Mouse (Mus musculus) right cerebral cortex, postnatal 36 days (tissue): ENCODE results near the gene Prrg2.

ENCODE experiments used
- DNase-seq, 2 experiments: peaks; one replicate each; pipeline ENCODE4 v3.0.0; 2022; ENCODE audit warnings: low spot score in 2 of 2, mixed read lengths in 1 of 2

The Prrg2 gene

GRCm38 (mm10) chr7:45012011-45012410 is 50.5 kb downstream of the Prrg2 start:
- DNase-seq = no peak

- DNase-seq = no peak
Observed at GRCm38 (mm10) chr7:45008411-45008810, 54.1 kb downstream of the Prrg2 start.

GRCm38 (mm10) chr7:45007846-45008245 is 54.6 kb downstream of the Prrg2 start:
- DNase-seq = no peak

- no peak for DNase-seq
Observed at GRCm38 (mm10) chr7:45007141-45007540, 55.3 kb downstream of the Prrg2 start.

GRCm38 (mm10) chr7:45006503-45006902 is 56.0 kb downstream of the Prrg2 start:
- DNase-seq = no peak

- DNase-seq = no peak
Observed at GRCm38 (mm10) chr7:45005321-45005992, 57.0 kb downstream of the Prrg2 start.

- no peak for DNase-seq
Observed at GRCm38 (mm10) chr7:45004546-45004945, 57.9 kb downstream of the Prrg2 start.
